Mouse (Mus musculus) forebrain, embryonic 14.5 days (tissue): ENCODE results near the gene Ppp2ca. TPM values are rescaled to one million over a fixed set of nuclear protein-coding genes. Genes with fewer than 3 reads are reported as not detected.
"Not testable (repeated sequence)": the region's sequence is repeated elsewhere in the genome, so short reads cannot be mapped to it uniquely, and the experiment has no call there.

Experiments used
- ATAC-seq: fragments of 200-750 bp; cut with Nextera tagmentation; 2 replicates; pipeline ENCODE4 v1.8.0; 2017; ENCODE audit warnings: mild to moderate bottlenecking, moderate library complexity
- DNase-seq: peaks from one replicate; pipeline ENCODE4 v3.0.0-alpha.2; 2015; ENCODE audit warnings: low spot score
- H3K27ac ChIP-seq: fragments of 300-500 bp; sonication (generic); 2 replicates; pipeline ENCODE4 v1.5.1; 2014; ENCODE audit warnings: low read depth, mild to moderate bottlenecking, control low read depth, low read length, moderate library complexity
- H3K27me3 ChIP-seq: fragments of 300-500 bp; sonication (generic); replicated peaks from 2 replicates; pipeline ENCODE4 v1.6.1; 2014; ENCODE audit warnings: low read length, control low read depth, mixed read lengths; ENCODE audit not compliant: control insufficient read depth, insufficient read depth
- H3K36me3 ChIP-seq: fragments of 300-500 bp; sonication (generic); 2 replicates; pipeline ENCODE4 v1.6.1; 2014; ENCODE audit warnings: low read length, control low read depth; ENCODE audit not compliant: control insufficient read depth, insufficient read depth
- H3K4me1 ChIP-seq: fragments of 300-500 bp; sonication (generic); 2 replicates; pipeline ENCODE4 v1.6.1; 2014; ENCODE audit warnings: antibody characterized with exemption, low read length, control low read depth; ENCODE audit not compliant: control insufficient read depth, insufficient read depth
- H3K4me2 ChIP-seq: fragments of 300-500 bp; sonication (generic); 2 replicates; pipeline ENCODE4 v1.6.1; 2014; ENCODE audit warnings: mild to moderate bottlenecking, control low read depth, low read length
- H3K4me3 ChIP-seq: fragments of 300-500 bp; sonication (generic); 2 replicates; pipeline ENCODE4 v1.5.1; 2014; ENCODE audit warnings: low read depth, low read length, control low read depth
- H3K9ac ChIP-seq: fragments of 300-500 bp; sonication (generic); 2 replicates; pipeline ENCODE4 v1.6.1; 2014; ENCODE audit warnings: mild to moderate bottlenecking, low read length, control low read depth, moderate library complexity
- H3K9me3 ChIP-seq: fragments of 300-500 bp; sonication (generic); replicated peaks from 2 replicates; pipeline ENCODE4 v1.6.1; 2016; ENCODE audit warnings: low read length, control low read depth, mixed read lengths; ENCODE audit not compliant: control insufficient read depth
- WGBS: fragments of 180-500 bp; shearing (Covaris S2); extraction: QIAGEN DNeasy Blood & Tissue Kit; methylation state at CpG from one replicate; pipeline ENCODE4 v1.1.7; 2014; 5-methylcytosine and 5-hydroxymethylcytosine counted together
- microRNA-seq: library from miRNA; unstranded; fragments of <30 nt; microRNA quantifications from one replicate; pipeline ENCODE4, GENCODE M21; 2016
- polyA plus RNA-seq: library from polyadenylated mRNA; unstranded; fragments of >200 nt; fragmentation: Nextera tagmentation; extraction: Ambion mirVana; gene quantifications from 2 replicates; pipeline ENCODE4 v1.2.1, GENCODE M21; 2014

The Ppp2ca gene
- polyA plus RNA-seq, 1 experiment from 2014 or later = 140 TPM

- Histone ChIP-seq H3K9ac (no peak overlapping the region), H3K4me2 (no peak overlapping the region), H3K36me3 (peaks cover 11% of the 10 kb centered on the region; the same call in 1 of the 2 replicates), H3K27ac (no peak overlapping the region), H3K4me1 (no peaks in the 10 kb centered on the region), H3K4me3 (no peak overlapping the region), H3K9me3 (peaks cover 2% of the 10 kb centered on the region; the same call in 1 of the 2 replicates), H3K27me3 (no peaks in the 10 kb centered on the region)
- DNase-seq (no peak), ATAC-seq (no peak)
- WGBS = 79% methylated on average over 7 of the region's 7 CpGs
Measured at GRCm38 (mm10) chr11:52130451-52131068, 32.1 kb downstream of the Ppp2ca start.

- H3K4me1 ChIP-seq, H3K4me2 ChIP-seq, H3K4me3 ChIP-seq, H3K9ac ChIP-seq, H3K27me3 ChIP-seq, H3K36me3 ChIP-seq, H3K27ac ChIP-seq, H3K9me3 ChIP-seq, ATAC-seq: not testable (repeated sequence)
- peak; percentile 53 for DNase-seq
- 41% methylated on average over 4 of the region's 4 CpGs for WGBS
Measured at GRCm38 (mm10) chr11:52143675-52144074, 45.2 kb downstream of the Ppp2ca start.

GRCm38 (mm10) chr11:52145428-52145827 is 46.9 kb downstream of the Ppp2ca start, which contains the start of gene Olfr1373:
TSS of gene Olfr1373 (minus strand) at chr11:52145528.
- not testable (repeated sequence) for DNase-seq, H3K9ac ChIP-seq, H3K4me3 ChIP-seq, H3K27ac ChIP-seq, H3K4me1 ChIP-seq, H3K9me3 ChIP-seq, H3K36me3 ChIP-seq, H3K27me3 ChIP-seq, H3K4me2 ChIP-seq, ATAC-seq
- 87% methylated on average over 1 of the region's 1 CpGs for WGBS

- Histone ChIP-seq H3K4me2 (no peak overlapping the region), H3K4me3 (no peak overlapping the region), H3K27ac (no peak overlapping the region), H3K36me3 (no peaks in the 10 kb centered on the region), H3K9me3 (no peaks in the 10 kb centered on the region), H3K9ac (no peak overlapping the region), H3K27me3 (peaks cover 12% of the 10 kb centered on the region), H3K4me1 (no peaks in the 10 kb centered on the region)
- ATAC-seq = no peak
- 46% methylated on average over 10 of the region's 10 CpGs for WGBS
- DNase-seq = no peak
Measured at GRCm38 (mm10) chr11:52163926-52164325, 65.4 kb downstream of the Ppp2ca start.

GRCm38 (mm10) chr11:52167126-52167525 is 68.6 kb downstream of the Ppp2ca start:
- no peaks in the 10 kb centered on the region for H3K36me3 ChIP-seq
- DNase-seq (no peak), ATAC-seq (no peak)
- H3K27ac ChIP-seq = no peak overlapping the region
- WGBS = 2% methylated on average over 21 of the region's 21 CpGs
- no peaks in the 10 kb centered on the region for H3K4me1 ChIP-seq
- H3K27me3 ChIP-seq = peaks cover 12% of the 10 kb centered on the region
- no peak overlapping the region for H3K4me2 ChIP-seq
- no peaks in the 10 kb centered on the region for H3K9me3 ChIP-seq
- H3K9ac ChIP-seq = no peak overlapping the region
- no peak overlapping the region for H3K4me3 ChIP-seq

GRCm38 (mm10) chr11:52167901-52168302 is 69.4 kb downstream of the Ppp2ca start:
- Histone ChIP-seq H3K27me3 (peaks cover 12% of the 10 kb centered on the region), H3K4me3 (peak overlapping the region; percentile 29), H3K9ac (peak overlapping the region; percentile 29; the same call in 1 of the 2 replicates), H3K4me2 (peak overlapping the region; percentile 51)
- H3K9me3 ChIP-seq, H3K36me3 ChIP-seq, H3K27ac ChIP-seq, DNase-seq, H3K4me1 ChIP-seq: not testable (repeated sequence)
- WGBS = under 1% methylated on average over 36 of the region's 42 CpGs
- ATAC-seq = peak; percentile 46; the same call in 1 of the 2 replicates

GRCm38 (mm10) chr11:52168461-52168860 is 70.0 kb downstream of the Ppp2ca start:
- H3K4me1 ChIP-seq = no peaks in the 10 kb centered on the region
- H3K4me2 ChIP-seq = peak overlapping the region; percentile 51
- WGBS = 19% methylated on average over 12 of the region's 12 CpGs
- H3K9ac ChIP-seq = peak overlapping the region; percentile 29
- no peak overlapping the region for H3K27ac ChIP-seq
- ATAC-seq = no peak
- peaks cover 12% of the 10 kb centered on the region for H3K27me3 ChIP-seq
- DNase-seq = peak; percentile 19
- no peaks in the 10 kb centered on the region for H3K9me3 ChIP-seq
- H3K4me3 ChIP-seq = peak overlapping the region; percentile 29
- no peaks in the 10 kb centered on the region for H3K36me3 ChIP-seq

Small RNAs within 50 kb of the gene (microRNA-seq; reads per million reads assigned to microRNA genes)
- gene Gm24157 = not detected
- 22.4 reads per million, percentile 39 among the genes with 10 or more reads in this experiment for gene Mir3061

Other genes starting within 250 kb of the Ppp2ca start
- gene Jade2, start 241.0 kb upstream of the Ppp2ca start, polyA plus RNA-seq = 0.20 and 0.23 TPM in 2 replicates
- 117 and 121 TPM in 2 replicates for gene Cdkn2aipnl, start 131.0 kb upstream of the Ppp2ca start, polyA plus RNA-seq
- gene Ube2b, start 97.9 kb upstream of the Ppp2ca start, polyA plus RNA-seq = 189 and 211 TPM in 2 replicates
- gene Cdkl3, start 94.5 kb upstream of the Ppp2ca start, polyA plus RNA-seq = 20.4 and 22.3 TPM in 2 replicates
- gene Olfr1373, start 46.8 kb downstream of the Ppp2ca start, polyA plus RNA-seq = not detected in 2 replicates
- not detected in 2 replicates for gene Olfr1371, start 115.3 kb downstream of the Ppp2ca start, polyA plus RNA-seq
- gene Skp1a, start 133.3 kb downstream of the Ppp2ca start, polyA plus RNA-seq = 1,258 and 1,335 TPM in 2 replicates
- 2.6 and 4.0 TPM in 2 replicates for gene Tcf7, start 184.3 kb downstream of the Ppp2ca start, polyA plus RNA-seq